Comparison of ENCODE assay signal across 22 mouse cellular contexts in genomic region chr1:119161751-119162150, GRCm38 (mm10).
DNase-seq lines count a peak whose midpoint lies in the region; ATAC-seq and TF ChIP-seq lines count a peak whose summit lies in the region.
"Had no signal": no experiment of that assay in that cellular context is flagged by ENCODE, and none has a peak within 500 bp of the region (broad histone marks: within the 10 kb centered on the region; RNA-seq: fewer than 3 reads in every experiment).

No protein-coding gene starts in this region.

- H3K27me3 ChIP-seq in forebrain, embryonic 16.5 days (replicated peaks; ENCODE audit: control insufficient read depth, insufficient read depth, low read length), result no peaks in the 10 kb centered on the region
- no peaks in the 10 kb centered on the region for H3K27me3 ChIP-seq in forebrain, embryonic 10.5 days (ENCODE audit: poor library complexity, severe bottlenecking)
- no peaks in the 10 kb centered on the region for H3K27me3 ChIP-seq in megakaryocyte, embryonic 14.5 days (replicated peaks)
- H3K27me3 ChIP-seq in thymus, adult 2 months (ENCODE audit: control insufficient read depth, insufficient read depth, low read length), result no peaks in the 10 kb centered on the region
- H3K27me3 ChIP-seq: embryonic facial prominence, embryonic 12.5 days; heart, embryonic 15.5 days had no signal

- no peak overlapping the region for H3K4me2 ChIP-seq in forebrain, embryonic 16.5 days (ENCODE audit: low read length)
- H3K4me2 ChIP-seq: embryonic facial prominence, embryonic 12.5 days; heart, embryonic 11.5 days; heart, embryonic 15.5 days; hindbrain, embryonic 14.5 days had no signal

- H3K4me1 ChIP-seq in forebrain, embryonic 16.5 days (replicated peaks; ENCODE audit: control insufficient read depth, insufficient read depth, low read length), result 0 out of 2 replicates have a peak, but pooled peaks cover 3% of the 10 kb centered on the region
- no peaks in the 10 kb centered on the region for H3K4me1 ChIP-seq in forebrain, embryonic 10.5 days
- no peaks in the 10 kb centered on the region for H3K4me1 ChIP-seq in megakaryocyte, embryonic 14.5 days
- no peaks in the 10 kb centered on the region for H3K4me1 ChIP-seq in thymus, adult 2 months (replicated peaks; ENCODE audit: control insufficient read depth, insufficient read depth, low read length)
- H3K4me1 ChIP-seq: embryonic facial prominence, embryonic 12.5 days; heart, embryonic 15.5 days had no signal

- no peaks in the 10 kb centered on the region for H3K9me3 ChIP-seq in forebrain, embryonic 16.5 days (ENCODE audit: control insufficient read depth, low read length)
- no peaks in the 10 kb centered on the region for H3K9me3 ChIP-seq in forebrain, embryonic 10.5 days
- H3K9me3 ChIP-seq in megakaryocyte, embryonic 14.5 days, result peaks cover 17% of the 10 kb centered on the region
- H3K9me3 ChIP-seq: embryonic facial prominence, embryonic 12.5 days; heart, embryonic 15.5 days had no signal

- H3K36me3 ChIP-seq in forebrain, embryonic 16.5 days (ENCODE audit: control insufficient read depth, insufficient read depth), result no peaks in the 10 kb centered on the region
- no peaks in the 10 kb centered on the region for H3K36me3 ChIP-seq in forebrain, embryonic 10.5 days (replicated peaks)
- no peaks in the 10 kb centered on the region for H3K36me3 ChIP-seq in megakaryocyte, embryonic 14.5 days (replicated peaks; ENCODE audit: low read length)
- H3K36me3 ChIP-seq in thymus, adult 2 months (ENCODE audit: control insufficient read depth, insufficient read depth, low read length), result no peaks in the 10 kb centered on the region
- H3K36me3 ChIP-seq: embryonic facial prominence, embryonic 12.5 days; heart, embryonic 15.5 days had no signal

- peak; percentile 43; the same call in 1 of the 2 replicates for ATAC-seq in forebrain, embryonic 16.5 days
- no peak for ATAC-seq in megakaryocyte, adult 5-6 weeks (ENCODE audit: poor library complexity, severe bottlenecking)
- ATAC-seq: intestine, embryonic 16.5 days had no signal

- DNase-seq in cerebellum, postnatal 14 days, result peak; percentile 9 to 20
- DNase-seq in cerebellum, adult 9-10 months, result no peak
- no peak for DNase-seq in forebrain, embryonic 10.5 days (ENCODE audit: extremely low spot score, low spot score)
- DNase-seq in 3T3-L1 (ENCODE audit: low read depth, low spot score), result peak; percentile 25
- no peak for DNase-seq in thymus, adult 2 months
- DNase-seq: adrenal gland, adult 2 months; adrenal gland, postnatal 25 days; cerebellum, adult 11 months; cerebellum, adult 8-10 months; embryo, embryonic 11 days; gastrocnemius, postnatal 10 days; heart, adult 2 months; heart, postnatal 14 days; kidney, adult 2 months had no signal

- no peak overlapping the region for H3K4me3 ChIP-seq in forebrain, embryonic 16.5 days (replicated peaks; ENCODE audit: low read length)
- H3K4me3 ChIP-seq in forebrain, embryonic 10.5 days, result no peak overlapping the region
- H3K4me3 ChIP-seq in megakaryocyte, embryonic 14.5 days (replicated peaks), result peak overlapping the region; percentile 0
- no peak overlapping the region for H3K4me3 ChIP-seq in thymus, adult 2 months (ENCODE audit: control insufficient read depth, insufficient read depth, low read length)
- H3K4me3 ChIP-seq: embryonic facial prominence, embryonic 12.5 days; heart, adult 2 months; heart, embryonic 15.5 days had no signal

- 50% methylated on average over 3 of the region's 3 CpGs for WGBS in forebrain, embryonic 16.5 days
- 86% methylated on average over 3 of the region's 3 CpGs for WGBS in forebrain, embryonic 10.5 days
- 42% methylated on average over 3 of the region's 3 CpGs for WGBS in thymus, adult 2 months

- TF ChIP-seq CTCF in thymus, adult 2 months (IDR thresholded peaks at IDR 0.05; ENCODE audit: borderline replicate concordance, control insufficient read depth, extremely low read depth, insufficient read depth, low read length, poor library complexity), result no peak

- H3K9ac ChIP-seq in forebrain, embryonic 16.5 days (replicated peaks; ENCODE audit: low read depth, low read length), result no peak overlapping the region
- H3K9ac ChIP-seq: embryonic facial prominence, embryonic 12.5 days; heart, embryonic 15.5 days; hindbrain, embryonic 14.5 days had no signal

- no peak overlapping the region for H3K27ac ChIP-seq in forebrain, embryonic 16.5 days (ENCODE audit: low read length)
- no peak overlapping the region for H3K27ac ChIP-seq in forebrain, embryonic 10.5 days
- no peak overlapping the region for H3K27ac ChIP-seq in thymus, adult 2 months (ENCODE audit: control insufficient read depth, insufficient read depth, low read length)
- H3K27ac ChIP-seq: embryonic facial prominence, embryonic 12.5 days; heart, adult 2 months; heart, embryonic 15.5 days; hindbrain, embryonic 14.5 days had no signal

- TF ChIP-seq POLR2A in thymus, adult 2 months (IDR thresholded peaks at IDR 0.05; ENCODE audit: control insufficient read depth, extremely low read depth, insufficient read depth, low read length, poor library complexity), result no peak

Comparison
In these comparisons a context has a peak if more than half of its experiments do, and no peak if none do; other contexts are left out.
1. DNase-seq: peak in cerebellum, postnatal 14 days (2 of 2) and 3T3-L1 (single experiment); none in cerebellum, adult 9-10 months (single experiment), forebrain, embryonic 10.5 days (single experiment) and thymus, adult 2 months (single experiment).